Mouse (Mus musculus) gastrocnemius, adult 18-20 months (tissue): ENCODE data around the gene Tmem255b. TPM values are rescaled to one million over a fixed set of nuclear protein-coding genes. Genes with fewer than 3 reads are reported as not detected.

ENCODE experiments used
- DNase-seq: peaks from one replicate; pipeline ENCODE4 v3.0.0; 2021; ENCODE audit warnings: low spot score
- long read RNA-seq, 2 experiments: library from polyadenylated mRNA; stranded (forward); transcript quantifications; one replicate each; pipeline ENCODE4 v2.0.0; 2021
- total RNA-seq, 2 experiments: library from RNA; stranded (reverse); gene quantifications; 2 replicates each; pipeline ENCODE4 v1.2.3; 2021

Tmem255b gene
- 1 to 10 TPM; 1.3 to 2.8 TPM for total RNA-seq
- long read RNA-seq, experiment 1, partial matches to known transcripts, result 0 of 3 reads
- long read RNA-seq, experiment 1, other reads (novel, unspliced or antisense), result 1 of 3 reads
- long read RNA-seq, experiment 2, partial matches to known transcripts, result 0 of 4 reads
- long read RNA-seq, experiment 2, other reads (novel, unspliced or antisense), result 2 of 4 reads

DNA sequence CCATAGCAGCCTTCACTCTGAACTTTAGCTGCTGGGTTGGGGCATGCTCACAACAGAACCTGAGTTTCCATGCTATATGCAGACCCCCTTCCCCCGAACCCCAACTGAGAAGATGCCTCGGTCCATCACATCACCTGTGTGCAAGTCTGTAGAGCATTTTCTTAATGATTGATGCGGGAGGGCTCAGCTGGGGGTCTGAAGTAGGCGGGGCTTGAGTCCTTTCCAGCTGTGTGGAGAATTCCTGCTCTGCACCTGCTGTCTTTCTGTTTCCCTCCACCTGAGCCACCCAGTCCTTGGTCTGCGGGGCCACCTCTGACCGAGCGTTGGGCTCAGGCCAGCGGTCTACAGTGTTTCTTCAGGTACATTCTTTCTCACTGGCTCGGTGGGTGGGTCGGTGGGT, at the start of gene Tmem255b:
Tmem255b (plus strand) TSS at position 301 of the 400 bp plus-strand sequence.
- no peak for DNase-seq

DNA sequence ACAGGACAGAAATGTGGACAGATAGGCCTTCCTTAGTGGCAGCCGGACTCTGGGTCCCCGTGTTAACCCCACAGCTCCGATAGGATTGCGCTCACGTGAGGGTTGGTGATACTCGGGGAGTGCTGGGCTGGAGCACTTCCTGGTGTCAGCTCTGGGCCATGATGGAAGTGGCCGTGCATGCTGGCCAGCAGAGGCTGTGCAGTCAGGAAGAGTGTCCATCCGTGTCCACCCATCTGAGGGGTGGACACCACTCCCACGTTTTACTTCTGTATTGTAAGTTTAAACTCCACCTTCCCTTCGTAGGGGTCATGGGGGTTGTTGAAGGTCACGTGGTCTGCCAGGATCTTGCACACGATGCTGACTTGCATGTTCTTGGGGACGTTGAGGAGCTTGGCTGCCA, 48.6 kb upstream of the Tmem255b start:
- no peak for DNase-seq

DNA sequence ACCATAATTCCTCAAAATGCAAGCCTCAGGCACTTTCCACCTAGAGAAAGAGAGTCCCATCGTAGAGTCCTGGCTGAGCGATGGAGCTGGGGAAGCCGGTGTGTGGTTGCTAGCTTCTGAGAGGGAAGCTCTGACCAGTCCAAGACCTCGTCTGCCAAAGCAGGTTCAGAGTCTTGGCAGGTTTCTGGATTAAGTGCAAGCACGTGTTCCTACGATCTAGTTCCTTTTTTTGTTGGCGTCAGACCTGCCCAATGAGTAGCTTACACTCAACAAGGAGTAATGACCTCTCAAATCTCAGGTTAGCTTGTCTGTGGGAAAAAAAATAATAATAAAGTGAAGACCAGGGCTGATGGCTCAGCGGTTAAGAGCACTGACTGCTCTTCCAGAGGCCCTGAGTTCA, 47.3 kb upstream of the Tmem255b start:
- no peak for DNase-seq

DNA sequence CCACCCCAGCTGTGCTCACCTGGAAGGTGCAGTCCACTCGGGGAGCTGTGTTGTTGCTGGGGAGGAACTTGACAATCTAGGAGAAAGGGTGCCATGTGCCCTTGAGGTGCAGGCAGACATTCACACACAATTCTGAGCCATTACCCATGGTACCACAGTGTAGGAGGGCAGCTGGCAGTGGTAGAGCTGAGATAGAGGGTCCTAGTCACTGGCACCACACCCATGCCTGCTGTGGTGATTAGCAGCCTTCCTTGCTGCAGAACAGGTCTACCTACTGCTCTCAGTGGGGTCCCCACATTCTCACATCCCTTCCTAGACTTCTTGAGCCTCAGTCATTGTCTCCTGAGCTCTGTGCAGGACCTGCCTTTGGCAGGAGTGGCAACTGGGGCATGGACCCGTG, 46.2 kb upstream of the Tmem255b start:
- DNase-seq, result no peak

DNA sequence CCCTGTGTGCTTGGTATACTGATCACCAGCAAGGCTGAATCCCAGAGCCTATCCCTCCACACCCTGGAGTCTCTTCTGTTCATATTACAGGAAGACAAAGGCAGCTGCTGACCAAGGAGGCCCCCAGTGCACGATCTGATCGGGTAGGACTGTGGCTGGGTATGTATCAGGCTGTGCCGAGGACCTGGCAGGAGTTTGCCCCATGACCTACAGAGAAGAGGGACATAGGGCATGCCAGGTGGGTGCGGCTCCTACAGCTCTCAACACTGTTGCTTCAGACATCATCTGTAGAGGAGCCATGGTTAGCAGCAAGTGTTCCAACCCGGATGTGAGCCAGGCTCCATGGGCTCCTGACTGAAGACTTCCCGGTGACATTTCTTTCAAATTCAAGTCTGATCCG, 41.1 kb upstream of the Tmem255b start:
- DNase-seq, result no peak

DNA sequence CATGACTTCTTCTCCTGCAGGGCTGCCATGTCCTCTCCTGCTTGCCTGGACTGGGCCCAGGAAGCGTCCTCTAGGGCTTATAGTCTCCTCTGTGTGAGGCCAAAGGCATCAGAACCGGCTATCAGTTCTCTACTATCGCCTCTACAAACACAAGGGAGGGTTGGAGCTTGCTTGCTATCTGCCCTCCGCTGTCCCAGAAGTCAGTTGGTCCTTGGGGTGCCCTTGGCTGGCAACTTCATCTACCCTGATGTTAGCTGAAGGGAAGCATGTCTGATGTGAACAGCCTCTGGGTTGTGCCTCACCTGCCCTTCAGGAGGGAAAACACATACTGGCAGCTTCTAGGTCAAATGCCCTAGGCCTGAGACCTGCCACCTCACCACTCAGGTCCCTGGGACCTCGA, 38.3 kb upstream of the Tmem255b start, which contains the start of gene Atp4b:
Atp4b (minus strand) TSS at position 101 of the 400 bp plus-strand sequence.
- no peak for DNase-seq

DNA sequence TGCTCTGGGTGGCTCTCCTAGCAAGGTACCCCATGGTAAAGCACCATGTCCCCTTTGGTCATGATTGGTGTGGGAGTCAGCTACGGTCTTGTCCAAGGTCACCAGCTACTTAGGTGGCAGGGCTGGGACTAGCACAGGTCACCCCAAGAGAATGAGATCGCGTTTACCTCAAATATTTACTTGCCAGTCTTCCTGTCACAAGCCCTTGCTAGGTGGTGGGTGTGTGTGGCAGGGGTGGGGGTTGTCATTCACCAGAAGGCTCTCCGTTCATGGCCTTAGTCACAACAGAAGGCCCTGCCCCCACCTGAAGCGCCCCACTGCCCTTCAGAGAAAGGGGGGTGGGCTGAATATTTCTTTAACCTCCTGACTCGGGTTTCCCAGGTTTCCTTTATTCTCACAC, 31.5 kb upstream of the Tmem255b start:
- no peak for DNase-seq

DNA sequence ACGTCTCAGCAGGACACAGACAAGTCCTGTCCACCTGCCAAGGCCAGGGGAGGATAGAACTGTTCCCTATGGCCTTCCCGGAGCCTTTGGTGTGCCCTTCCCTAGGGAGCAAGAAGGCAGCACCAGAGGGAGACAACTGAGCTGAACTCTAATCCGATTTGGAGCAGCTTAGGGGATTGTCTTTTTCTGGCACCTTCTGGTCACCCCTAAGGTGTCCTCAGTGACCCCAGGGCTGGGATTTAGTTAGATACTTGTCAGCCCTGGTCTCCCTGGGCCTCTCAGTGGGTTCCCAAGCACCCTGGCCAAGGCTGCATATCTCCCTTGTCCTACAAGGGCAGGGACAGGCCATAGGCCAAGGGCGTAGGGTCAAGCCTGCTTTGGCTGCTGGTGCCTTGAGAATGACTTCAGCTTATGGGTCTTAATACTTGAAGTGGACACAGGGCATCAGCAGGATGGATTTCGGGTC, 30.3 kb upstream of the Tmem255b start, which contains the start of gene Grk1:
Grk1 (plus strand) TSS at position 416 of the 466 bp plus-strand sequence.
- DNase-seq, result no peak

DNA sequence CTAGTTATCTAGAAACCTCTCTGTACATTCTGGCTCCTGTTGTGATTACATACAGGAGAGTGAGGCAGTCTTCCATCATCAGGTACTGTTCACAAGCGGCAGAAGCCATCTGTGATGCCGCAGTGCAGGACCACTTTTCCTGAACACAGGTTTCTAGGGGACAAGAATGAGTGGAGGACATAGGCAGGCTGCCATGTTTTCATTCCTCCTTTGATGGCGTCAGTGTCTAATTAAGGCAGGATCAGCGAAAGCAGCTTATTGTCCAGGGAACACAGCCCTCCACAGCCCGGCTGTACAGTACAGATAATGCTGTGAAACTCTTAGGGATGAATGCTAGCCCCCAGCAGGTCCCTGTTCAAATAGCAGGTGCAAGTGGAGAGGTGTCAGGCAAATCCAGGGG, 29.0 kb upstream of the Tmem255b start:
- no peak for DNase-seq

DNA sequence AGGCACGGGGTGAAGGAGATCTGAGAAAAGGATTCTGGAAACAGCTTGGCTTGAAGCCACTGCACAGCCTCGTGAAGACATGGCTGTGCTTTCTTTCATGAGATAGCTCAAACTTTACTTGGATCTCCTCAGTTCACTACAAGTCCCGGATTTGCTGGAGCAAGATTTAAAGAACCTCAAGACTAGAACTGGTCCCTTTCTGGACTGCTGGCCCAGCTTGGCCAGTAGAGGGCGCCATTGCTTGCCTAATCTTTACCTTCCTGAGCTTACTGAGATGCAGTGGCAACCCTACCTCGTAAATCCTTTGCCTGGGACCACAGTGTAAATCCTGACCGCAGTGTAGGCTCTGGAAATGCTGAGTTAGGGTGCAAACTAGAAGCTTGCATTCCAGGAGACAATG, 23.4 kb upstream of the Tmem255b start:
- peak; percentile 61 for DNase-seq

DNA sequence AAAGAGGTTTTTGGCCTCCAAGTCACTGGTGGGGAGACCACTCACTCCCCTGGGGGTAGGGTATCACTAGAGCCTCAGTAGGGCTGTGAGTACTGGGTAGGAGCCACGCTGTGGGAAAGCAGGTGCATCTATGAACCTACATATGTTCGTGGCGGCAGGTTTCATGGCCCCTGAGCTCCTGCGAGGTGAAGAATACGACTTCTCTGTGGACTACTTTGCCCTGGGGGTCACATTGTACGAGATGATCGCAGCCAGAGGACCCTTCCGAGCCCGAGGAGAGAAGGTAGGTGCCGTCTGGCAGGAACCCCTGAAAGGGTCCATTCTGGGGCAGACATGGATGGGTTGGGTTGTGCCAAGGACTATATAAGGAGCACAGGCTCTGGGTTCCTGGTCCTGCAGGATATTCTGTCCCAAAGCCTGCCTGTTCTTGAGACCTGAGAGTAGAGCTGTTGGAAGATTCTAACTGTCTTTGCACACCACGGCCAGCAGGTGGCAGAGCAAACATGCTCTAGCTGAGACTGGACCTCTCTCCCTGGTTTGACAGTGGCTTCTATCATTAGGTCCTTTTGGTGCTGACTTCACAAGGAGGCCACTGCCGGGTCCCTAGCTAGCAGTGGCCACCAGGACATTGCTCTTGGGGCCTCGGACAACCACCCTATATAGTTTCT, 22.0 kb upstream of the Tmem255b start:
- DNase-seq, result peak; percentile 57

DNA sequence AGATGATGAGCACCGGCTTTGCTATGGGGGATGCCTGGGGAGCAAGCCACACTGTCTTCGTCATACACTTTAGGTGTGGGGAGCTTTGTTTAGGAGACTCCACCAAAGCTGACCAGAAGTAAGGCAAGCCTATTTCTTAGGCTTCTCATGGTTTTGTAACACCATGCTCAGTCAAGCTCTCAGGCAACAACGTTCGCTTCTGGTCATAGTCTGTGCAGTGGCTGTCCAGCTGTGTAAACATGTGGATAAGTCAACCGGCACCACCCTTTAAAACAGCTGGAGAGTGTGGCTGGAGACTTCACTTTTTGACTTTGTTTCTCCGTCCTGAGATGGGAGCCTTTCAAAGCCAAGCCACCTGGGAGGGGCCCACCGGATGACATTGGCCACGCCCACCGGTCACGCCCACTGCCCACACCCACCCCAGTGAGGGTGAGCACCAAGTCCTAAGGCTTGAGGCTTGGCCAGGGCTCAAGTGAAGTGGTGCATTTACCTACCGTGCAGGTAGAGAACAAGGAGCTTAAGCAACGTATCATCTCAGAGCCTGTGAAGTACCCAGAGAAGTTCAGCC, 21.1 kb upstream of the Tmem255b start:
- no peak for DNase-seq

DNA sequence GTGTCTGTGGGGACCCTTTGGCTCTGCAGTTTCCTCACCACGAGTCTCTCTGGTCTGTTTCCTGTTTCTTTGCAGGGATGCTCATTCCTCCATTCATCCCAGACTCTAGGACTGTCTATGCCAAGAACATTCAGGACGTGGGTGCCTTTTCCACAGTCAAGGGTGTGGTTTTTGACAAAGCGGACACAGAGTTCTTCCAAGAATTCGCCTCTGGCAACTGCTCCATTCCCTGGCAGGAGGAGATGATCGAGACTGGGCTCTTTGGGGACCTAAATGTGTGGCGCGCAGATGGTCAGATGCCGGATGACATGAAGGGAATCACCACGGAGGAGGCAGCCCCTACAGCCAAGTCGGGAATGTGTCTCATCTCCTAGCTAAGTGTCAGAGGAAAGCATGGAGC, 19.1 kb upstream of the Tmem255b start:
- peak; percentile 74 for DNase-seq

DNA sequence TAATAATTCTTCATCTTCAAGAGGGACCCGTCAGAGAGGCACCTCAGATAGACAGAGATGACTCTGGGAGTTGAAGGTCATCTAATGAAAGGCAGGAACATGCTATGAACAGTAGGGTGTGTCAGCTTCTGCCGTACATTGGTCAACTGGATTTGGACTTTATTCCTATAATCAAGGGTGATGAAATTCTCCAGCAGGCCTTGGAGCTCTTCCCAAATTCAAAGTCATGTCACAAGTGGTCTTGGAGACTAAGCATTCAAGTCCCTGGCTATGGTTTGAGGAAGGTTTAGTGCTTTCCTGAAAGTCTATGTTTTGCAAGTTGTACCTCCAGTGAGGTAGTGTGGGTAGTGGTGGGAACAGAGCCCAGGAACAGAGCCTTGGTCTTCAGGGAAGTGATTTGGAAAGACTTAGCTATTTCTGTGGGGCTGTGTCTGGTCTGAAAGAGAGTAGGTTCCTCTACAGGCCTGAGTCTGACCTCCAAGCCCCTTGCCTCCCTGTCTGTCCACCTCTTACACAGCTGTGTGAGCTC, 15.8 kb upstream of the Tmem255b start:
- peak; percentile 50 for DNase-seq

DNA sequence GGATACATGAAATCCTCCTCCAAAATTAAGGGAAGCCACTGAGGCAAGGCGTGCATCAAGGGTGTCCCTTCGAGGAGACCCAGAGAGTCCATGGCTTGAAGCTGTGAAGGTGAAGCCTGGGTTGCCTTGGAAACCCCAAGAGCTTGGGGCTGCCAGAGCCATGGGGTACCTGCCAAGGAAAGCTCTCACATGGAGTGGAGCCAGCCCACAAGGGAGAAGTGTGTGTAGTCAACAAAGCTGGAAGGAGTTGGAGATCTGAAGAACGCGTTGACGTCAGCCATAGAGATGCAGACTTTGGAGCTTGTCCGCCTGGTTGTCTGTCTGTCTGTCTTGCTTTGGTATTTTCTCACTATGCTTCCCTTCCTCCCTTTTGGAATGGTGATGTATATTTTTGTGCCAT, 14.0 kb upstream of the Tmem255b start:
- DNase-seq, result no peak

DNA sequence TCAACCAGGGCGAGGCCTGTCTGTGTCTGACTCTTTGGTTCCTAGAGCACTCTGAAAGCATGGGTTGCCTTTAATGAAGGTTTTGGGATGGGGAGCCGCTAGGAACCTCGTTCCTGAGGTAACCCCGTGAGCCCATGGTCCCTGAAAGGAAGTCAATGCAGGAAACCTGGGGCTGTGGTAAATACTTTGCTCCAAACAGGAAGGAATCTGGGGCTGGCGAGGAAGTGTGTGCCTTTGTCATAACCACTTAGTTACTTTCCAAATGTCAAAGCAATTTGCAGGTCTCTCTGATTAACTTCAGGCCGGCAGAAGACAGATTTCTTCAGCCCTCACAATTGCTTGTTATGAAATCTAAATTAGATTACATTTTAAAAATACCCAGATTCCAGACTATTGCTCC, 7.6 kb upstream of the Tmem255b start:
- no peak for DNase-seq

DNA sequence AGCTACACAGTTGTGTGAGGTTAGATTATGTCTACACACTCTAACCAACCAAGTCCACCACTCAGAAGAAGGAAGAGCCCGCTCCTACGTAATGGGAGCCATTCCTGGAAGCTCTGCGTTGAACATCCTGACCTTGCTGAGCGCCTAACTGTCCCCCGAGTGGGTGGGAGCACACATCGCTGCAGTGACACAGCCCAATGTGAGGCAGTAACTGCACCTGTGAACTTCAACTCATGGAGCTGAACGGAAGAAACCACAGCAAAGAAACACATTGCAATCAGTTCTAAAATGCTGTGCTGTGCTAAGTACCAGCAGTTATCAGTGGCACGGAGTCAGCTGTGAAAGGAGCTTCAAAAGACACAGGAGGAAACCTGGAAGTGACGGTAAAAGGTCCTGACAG, 6.8 kb upstream of the Tmem255b start:
- no peak for DNase-seq

DNA sequence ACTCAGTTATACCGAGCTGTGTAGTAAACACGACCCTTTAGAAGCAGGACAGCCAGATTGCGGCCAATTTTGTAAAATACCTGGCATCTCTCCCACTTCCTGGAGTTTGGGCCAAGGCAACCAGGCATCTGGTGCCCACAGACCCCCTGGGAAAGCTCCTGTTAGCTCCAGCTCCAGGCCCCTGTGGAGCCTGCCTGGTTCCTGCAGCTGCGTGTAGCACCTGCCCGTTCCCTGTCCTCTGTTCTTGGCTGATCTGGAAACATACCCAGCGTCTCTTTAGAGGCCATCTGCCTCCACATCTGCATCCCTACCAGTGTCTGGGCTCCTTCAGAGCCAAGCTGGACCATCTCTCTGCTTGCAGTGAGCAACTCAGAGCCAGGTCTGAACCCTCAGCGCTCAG, 4.6 kb upstream of the Tmem255b start:
- DNase-seq, result no peak

DNA sequence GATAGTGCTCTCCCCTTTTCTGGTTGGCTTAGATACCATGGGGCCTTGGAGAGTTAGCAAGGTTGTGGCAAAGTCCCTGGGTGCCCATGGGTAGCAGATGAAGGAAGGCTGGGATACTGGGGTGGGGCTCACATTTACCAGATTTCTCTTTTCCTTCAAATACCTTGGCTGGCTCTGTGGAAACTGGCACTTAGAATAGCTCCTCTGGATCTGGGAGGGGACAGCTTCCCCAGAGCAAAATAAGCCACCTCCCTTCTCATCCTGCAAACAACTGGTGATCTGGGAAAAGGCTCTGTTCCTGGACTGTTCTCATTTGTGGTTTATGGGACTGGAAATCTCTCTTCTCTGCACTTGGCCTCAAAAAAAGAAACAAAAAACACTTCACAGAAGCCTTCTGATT, 4.1 kb upstream of the Tmem255b start:
- DNase-seq, result no peak

DNA sequence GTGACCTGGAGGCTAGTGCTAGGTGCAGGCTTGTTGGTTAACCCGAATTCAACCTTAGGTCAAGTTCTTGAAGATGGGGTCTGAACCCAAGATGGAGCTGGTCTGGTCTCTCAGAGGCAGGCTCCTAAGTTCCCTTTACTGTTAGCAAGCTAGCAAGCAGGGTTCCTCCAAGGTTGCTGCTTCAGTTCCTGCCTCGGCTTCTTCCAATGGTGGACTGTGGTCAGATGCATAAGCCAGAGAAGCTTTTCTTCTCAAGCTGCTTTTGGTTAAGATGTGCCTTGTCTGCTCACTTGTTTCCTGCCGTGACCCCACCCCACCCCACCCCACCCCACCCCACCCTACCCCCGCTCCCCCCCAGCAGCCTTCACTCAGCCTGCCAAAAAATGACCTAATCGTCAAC, 1.9 kb upstream of the Tmem255b start:
- no peak for DNase-seq

DNA sequence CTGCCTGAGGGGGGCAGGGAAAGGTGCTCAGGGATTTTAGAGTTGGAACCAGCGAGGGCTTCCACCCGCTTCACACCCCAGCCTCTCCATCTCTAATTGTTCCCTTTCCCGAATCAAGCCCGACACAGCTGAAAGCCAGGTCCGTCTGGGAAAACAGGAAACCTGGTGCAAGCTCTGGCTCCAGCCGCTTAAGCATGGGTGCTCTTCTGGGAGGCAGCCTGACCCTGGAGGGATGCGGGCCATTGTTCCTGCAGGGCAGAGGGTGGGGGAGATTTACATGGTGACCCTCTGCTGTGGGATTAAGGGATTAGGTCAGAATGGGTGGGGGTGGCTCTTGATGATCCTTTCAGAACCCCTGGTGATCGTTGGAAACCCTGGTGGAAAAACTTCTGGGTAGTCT, 1.1 kb downstream of the Tmem255b start:
- no peak for DNase-seq

DNA sequence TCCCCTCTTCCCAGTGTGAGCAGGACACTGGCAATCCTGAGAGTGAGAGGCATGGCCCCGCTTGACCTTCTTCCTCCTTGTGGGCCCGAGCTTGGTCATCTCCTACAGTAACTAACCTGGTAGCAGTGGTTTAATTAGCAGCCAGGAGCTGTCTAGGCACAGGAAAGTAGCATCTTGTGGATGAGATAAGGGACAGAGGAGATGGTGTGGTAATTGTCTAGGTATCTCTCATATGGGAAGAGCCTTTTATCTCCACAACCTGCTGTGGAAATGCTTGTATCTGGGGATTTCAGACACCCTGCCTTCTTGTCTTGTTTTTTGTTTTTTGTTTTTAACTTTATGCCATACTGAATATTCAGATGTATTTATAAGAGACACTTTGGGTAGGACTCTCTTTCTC, 2.5 kb downstream of the Tmem255b start:
- DNase-seq, result no peak

DNA sequence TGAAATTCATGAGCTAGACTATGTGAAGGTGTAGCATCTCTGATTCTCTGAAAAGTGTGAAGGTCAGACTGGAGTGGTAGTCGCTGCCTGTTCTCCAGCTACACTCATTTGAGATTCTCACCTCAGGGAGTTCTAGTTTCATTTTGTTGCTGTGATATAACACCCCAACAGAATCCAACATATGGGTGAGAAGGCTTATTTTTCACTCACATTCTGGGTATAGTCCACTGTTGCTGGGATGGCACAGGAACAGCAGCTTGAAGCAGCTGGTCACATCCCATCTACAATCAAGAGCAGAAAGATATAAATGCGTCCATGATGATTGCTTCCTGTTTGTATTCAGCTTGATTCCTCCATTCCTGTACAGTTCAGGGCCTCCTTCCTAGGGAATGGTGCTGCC, 7.2 kb downstream of the Tmem255b start:
- DNase-seq, result no peak
